Comparison of ENCODE assay signal across 17 mouse cellular contexts in the genomic region with DNA sequence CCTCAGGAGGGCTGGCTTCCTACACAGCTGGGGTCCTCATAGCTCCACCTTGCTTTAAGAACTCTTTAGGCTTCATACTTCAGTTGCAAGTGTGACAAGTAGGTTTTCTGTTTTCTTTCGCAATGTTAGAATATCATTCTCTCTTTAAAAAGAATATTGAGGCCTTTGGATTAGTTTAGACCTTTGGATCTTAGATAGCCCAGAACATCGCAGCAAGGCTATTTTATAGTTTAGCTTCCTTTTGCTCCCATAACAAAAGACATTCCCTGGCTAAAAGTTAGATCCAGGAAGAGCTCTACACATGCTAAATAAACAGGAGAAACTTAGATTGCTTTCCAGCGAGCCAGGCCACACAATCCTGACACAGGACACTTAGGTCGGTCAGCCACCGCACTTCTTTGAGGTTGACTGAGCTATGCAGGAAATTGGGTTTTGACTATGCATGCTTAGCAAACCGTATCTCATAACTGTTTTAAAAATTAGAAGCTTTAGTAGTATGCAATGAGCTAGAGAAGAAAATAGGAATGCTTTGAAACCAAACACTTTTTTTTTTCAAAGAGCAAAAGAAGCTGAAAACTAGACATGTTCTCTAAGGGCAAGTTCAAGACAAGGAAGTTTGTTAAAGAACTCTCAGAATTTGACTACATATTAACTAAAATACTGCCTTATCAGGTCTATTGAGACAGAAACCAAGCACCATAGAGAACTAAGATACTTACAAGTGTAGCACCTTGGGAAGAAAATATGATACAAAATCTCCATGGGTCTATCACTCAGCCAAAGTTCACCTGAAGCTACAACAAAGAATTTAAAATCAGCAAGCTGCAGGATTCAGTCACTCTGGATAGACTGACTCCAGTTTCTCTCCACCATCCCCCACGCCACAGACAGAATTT. TPM values are rescaled to one million over a fixed set of nuclear protein-coding genes. Genes with fewer than 3 reads are reported as not detected.
"Had no signal": no experiment of that assay in that cellular context is flagged by ENCODE, and none has a peak within 500 bp of the region (broad histone marks: within the 10 kb centered on the region; RNA-seq: fewer than 3 reads in every experiment).

A gene (minus strand): TSS at position 288 of the 896 bp plus-strand sequence.

- H3K9ac ChIP-seq: limb, embryonic 15.5 days; liver, embryonic 12.5 days; lung, embryonic 14.5 days; midbrain, embryonic 12.5 days; neural tube, embryonic 13.5 days had no signal

- H3K4me1 ChIP-seq: limb, embryonic 15.5 days; liver, embryonic 12.5 days; midbrain, embryonic 12.5 days; neural tube, embryonic 13.5 days had no signal

- H3K36me3 ChIP-seq: limb, embryonic 15.5 days; liver, embryonic 12.5 days; midbrain, embryonic 12.5 days; neural tube, embryonic 13.5 days had no signal

- DNase-seq: kidney, adult 18-20 months; kidney, postnatal 25 days; layer of hippocampus, adult 9-11 months; layer of hippocampus, postnatal 36 days; lung, embryonic 14.5 days; retina, postnatal 1 day; right cerebral cortex, postnatal 4 days; thymus, postnatal 36 days had no signal

- ATAC-seq: hindbrain, postnatal 0 days; liver, embryonic 12.5 days; midbrain, embryonic 16.5 days had no signal

- H3K4me2 ChIP-seq: limb, embryonic 15.5 days; liver, embryonic 12.5 days; lung, embryonic 14.5 days; midbrain, embryonic 12.5 days; neural tube, embryonic 13.5 days had no signal

- H3K27ac ChIP-seq: hindbrain, postnatal 0 days; limb, embryonic 15.5 days; liver, embryonic 12.5 days; midbrain, embryonic 12.5 days; neural tube, embryonic 13.5 days had no signal

- H3K9me3 ChIP-seq: limb, embryonic 15.5 days; liver, embryonic 12.5 days; midbrain, embryonic 12.5 days; neural tube, embryonic 13.5 days had no signal

- H3K27me3 ChIP-seq: limb, embryonic 15.5 days; liver, embryonic 12.5 days; midbrain, embryonic 12.5 days; neural tube, embryonic 13.5 days had no signal

- H3K4me3 ChIP-seq: limb, embryonic 15.5 days; liver, embryonic 12.5 days; midbrain, embryonic 12.5 days; neural tube, embryonic 13.5 days had no signal

RNA-seq across cellular contexts. Expression of the gene that starts here (rescaled TPM):
- polyA plus RNA-seq: hindbrain, postnatal 0 days; limb, embryonic 11.5 days; midbrain, embryonic 12.5 days; midbrain, embryonic 16.5 days; neural tube, embryonic 13.5 days; spleen, adult 2 months; thymus, postnatal 0 days had no signal
